Mouse (Mus musculus) hindbrain, embryonic 14.5 days (tissue): ENCODE measurements around the gene Phf20. TPM values are rescaled to one million over a fixed set of nuclear protein-coding genes. Genes with fewer than 3 reads are reported as not detected.

Experiments
- microRNA-seq: library from miRNA; unstranded; fragments of <30 nt; microRNA quantifications from one replicate; pipeline ENCODE4, GENCODE M21; 2016
- polyA plus RNA-seq: library from polyadenylated mRNA; unstranded; fragments of >200 nt; fragmentation: Nextera tagmentation; extraction: Ambion mirVana; gene quantifications from 2 replicates; pipeline ENCODE4 v1.2.1, GENCODE M21; 2014

Gene Phf20
- polyA plus RNA-seq, 1 experiment from 2014 or later, result 107 TPM

Small RNA genes within 50 kb of the gene (microRNA-seq; reads per million reads assigned to microRNA genes)
- gene Gm22759, result not detected

Other genes starting within 250 kb of the Phf20 start
- gene Cep250, start 240.0 kb upstream of the Phf20 start, polyA plus RNA-seq, result 11.9 and 14.2 TPM in 2 replicates
- 2.6 and 2.8 TPM in 2 replicates for gene 6430550D23Rik, start 188.5 kb upstream of the Phf20 start, polyA plus RNA-seq
- 459 and 462 TPM in 2 replicates for gene Ergic3, start 188.4 kb upstream of the Phf20 start, polyA plus RNA-seq
- gene Fer1l4, start 143.5 kb upstream of the Phf20 start, polyA plus RNA-seq, result not detected in 2 replicates
- 6.3 and 7.9 TPM in 2 replicates for gene Spag4, start 131.3 kb upstream of the Phf20 start, polyA plus RNA-seq
- gene Cpne1, start 84.5 kb upstream of the Phf20 start, polyA plus RNA-seq, result 22.4 and 24.7 TPM in 2 replicates
- gene Rbm12, start 84.5 kb upstream of the Phf20 start, polyA plus RNA-seq, result 24.4 and 27.0 TPM in 2 replicates
- 12.3 and 14.2 TPM in 2 replicates for gene Gm28036, start 69.4 kb upstream of the Phf20 start, polyA plus RNA-seq
- 446 and 540 TPM in 2 replicates for gene Romo1, start 52.4 kb upstream of the Phf20 start, polyA plus RNA-seq
- 29.3 and 31.3 TPM in 2 replicates for gene Nfs1, start 52.3 kb upstream of the Phf20 start, polyA plus RNA-seq
- 396 and 461 TPM in 2 replicates for gene Rbm39, start 16.2 kb upstream of the Phf20 start, polyA plus RNA-seq
- 5.8 and 8.0 TPM in 2 replicates for gene Cnbd2, start 115.8 kb downstream of the Phf20 start, polyA plus RNA-seq
- gene Scand1, start 116.2 kb downstream of the Phf20 start, polyA plus RNA-seq, result 93.0 and 104 TPM in 2 replicates
- 19.5 and 24.3 TPM in 2 replicates for gene Epb41l1, start 224.4 kb downstream of the Phf20 start, polyA plus RNA-seq